Mouse (Mus musculus): Measurements from ENCODE around the gene Prdm9. TPM values are rescaled to one million over a fixed set of nuclear protein-coding genes. Genes with fewer than 3 reads are reported as not detected.

Gene Prdm9
- 7.1 TPM for polyA plus RNA-seq (2017; shearing (Covaris generic))

GRCm38 (mm10) chr17:15564014-15564927 lies at the start of gene Prdm9:
Prdm9 (minus strand) TSS chr17:15564354.

GRCm38 (mm10) chr17:15526986-15527810 lies 37.0 kb downstream of the Prdm9 start, which contains the start of gene Pdcd2:
Pdcd2 (minus strand) TSS chr17:15527301.

GRCm38 (mm10) chr17:15499656-15500394 lies 64.3 kb downstream of the Prdm9 start, which contains the start of the genes Psmb1 and Tbp:
Psmb1 (minus strand) TSS chr17:15499751.
Tbp (plus strand) TSS chr17:15499888.

Other genes with a start within 250 kb of the Prdm9 start
- 0.30 TPM for gene Dll1, start 187.5 kb downstream of the Prdm9 start, polyA plus RNA-seq (2017; shearing (Covaris generic))
- 41.1 TPM for gene Fam120b, start 168.2 kb downstream of the Prdm9 start, polyA plus RNA-seq (2017; shearing (Covaris generic))
- gene Psmb1, start 64.6 kb downstream of the Prdm9 start, polyA plus RNA-seq (2017; shearing (Covaris generic)) = 249 TPM
- gene Tbp, start 64.5 kb downstream of the Prdm9 start, polyA plus RNA-seq (2017; shearing (Covaris generic)) = 52.9 TPM
- 113 TPM for gene Pdcd2, start 37.1 kb downstream of the Prdm9 start, polyA plus RNA-seq (2017; shearing (Covaris generic))
- gene Chd1, start 140.6 kb upstream of the Prdm9 start, polyA plus RNA-seq (2017; shearing (Covaris generic)) = 98.9 TPM

All from CD4-positive, CD25-positive, alpha-beta regulatory T cell (primary cell).